Mouse (Mus musculus) intestine, embryonic 14.5 days (tissue): ENCODE data around the gene A630095N17Rik. TPM values are rescaled to one million over a fixed set of nuclear protein-coding genes. Genes with fewer than 3 reads are reported as not detected.
A peak's percentile ranks its signal among the peaks of the same experiment; 100 is the strongest.
"Not testable (repeated sequence)": the region's sequence is repeated elsewhere in the genome, so short reads cannot be mapped to it uniquely, and the experiment has no call there.

ENCODE experiments used
- ATAC-seq: fragments of 200-750 bp; cut with Nextera tagmentation; replicated peaks from 2 replicates; pipeline ENCODE4 v1.8.0; 2017; ENCODE audit warnings: low read depth, moderate number of reproducible peaks, moderate TSS enrichment, moderate library complexity; ENCODE audit not compliant: low FRiP score, low TSS enrichment
- DNase-seq: peaks from one replicate; pipeline ENCODE4 v3.0.0-alpha.2; 2018; ENCODE audit warnings: low spot score
- H3K27ac ChIP-seq: fragments of 300-500 bp; sonication (generic); 2 replicates; pipeline ENCODE4 v1.5.1; 2014; ENCODE audit warnings: low read depth, mild to moderate bottlenecking, control low read depth
- H3K27me3 ChIP-seq: fragments of 300-500 bp; sonication (generic); replicated peaks from 2 replicates; pipeline ENCODE4 v1.6.1; 2014; ENCODE audit warnings: low read length, control low read depth; ENCODE audit not compliant: control insufficient read depth, insufficient read depth
- H3K36me3 ChIP-seq: fragments of 300-500 bp; sonication (generic); 2 replicates; pipeline ENCODE4 v1.6.1; 2014; ENCODE audit warnings: low read length, control low read depth; ENCODE audit not compliant: control insufficient read depth, insufficient read depth
- H3K4me1 ChIP-seq: fragments of 300-500 bp; sonication (generic); replicated peaks from 2 replicates; pipeline ENCODE4 v1.6.1; 2014; ENCODE audit warnings: low read length, control low read depth, mixed read lengths; ENCODE audit not compliant: control insufficient read depth, insufficient read depth
- H3K4me2 ChIP-seq: fragments of 300-500 bp; sonication (generic); 2 replicates; pipeline ENCODE4 v1.6.1; 2014; ENCODE audit warnings: low read length
- H3K4me3 ChIP-seq: fragments of 300-500 bp; sonication (generic); 2 replicates; pipeline ENCODE4 v1.5.1; 2014; ENCODE audit warnings: low read depth, low read length, control low read depth, mixed read lengths
- H3K9ac ChIP-seq: fragments of 300-500 bp; sonication (generic); 2 replicates; pipeline ENCODE4 v1.6.1; 2014; ENCODE audit warnings: mild to moderate bottlenecking, low read length
- H3K9me3 ChIP-seq: fragments of 300-500 bp; sonication (generic); 2 replicates; pipeline ENCODE4 v1.6.1; 2016; ENCODE audit warnings: low read length, control low read depth; ENCODE audit not compliant: control insufficient read depth
- WGBS: fragments of 180-500 bp; shearing (Covaris S2); extraction: QIAGEN DNeasy Blood & Tissue Kit; methylation state at CpG from one replicate; pipeline ENCODE4 v1.1.7; 2014; 5-methylcytosine and 5-hydroxymethylcytosine counted together
- polyA plus RNA-seq: library from polyadenylated mRNA; unstranded; fragments of >200 nt; fragmentation: Nextera tagmentation; extraction: Ambion mirVana; gene quantifications from 2 replicates; pipeline ENCODE4 v1.2.1, GENCODE M21; 2014

The A630095N17Rik gene
- polyA plus RNA-seq, 1 experiment from 2014 or later = not detected

DNA sequence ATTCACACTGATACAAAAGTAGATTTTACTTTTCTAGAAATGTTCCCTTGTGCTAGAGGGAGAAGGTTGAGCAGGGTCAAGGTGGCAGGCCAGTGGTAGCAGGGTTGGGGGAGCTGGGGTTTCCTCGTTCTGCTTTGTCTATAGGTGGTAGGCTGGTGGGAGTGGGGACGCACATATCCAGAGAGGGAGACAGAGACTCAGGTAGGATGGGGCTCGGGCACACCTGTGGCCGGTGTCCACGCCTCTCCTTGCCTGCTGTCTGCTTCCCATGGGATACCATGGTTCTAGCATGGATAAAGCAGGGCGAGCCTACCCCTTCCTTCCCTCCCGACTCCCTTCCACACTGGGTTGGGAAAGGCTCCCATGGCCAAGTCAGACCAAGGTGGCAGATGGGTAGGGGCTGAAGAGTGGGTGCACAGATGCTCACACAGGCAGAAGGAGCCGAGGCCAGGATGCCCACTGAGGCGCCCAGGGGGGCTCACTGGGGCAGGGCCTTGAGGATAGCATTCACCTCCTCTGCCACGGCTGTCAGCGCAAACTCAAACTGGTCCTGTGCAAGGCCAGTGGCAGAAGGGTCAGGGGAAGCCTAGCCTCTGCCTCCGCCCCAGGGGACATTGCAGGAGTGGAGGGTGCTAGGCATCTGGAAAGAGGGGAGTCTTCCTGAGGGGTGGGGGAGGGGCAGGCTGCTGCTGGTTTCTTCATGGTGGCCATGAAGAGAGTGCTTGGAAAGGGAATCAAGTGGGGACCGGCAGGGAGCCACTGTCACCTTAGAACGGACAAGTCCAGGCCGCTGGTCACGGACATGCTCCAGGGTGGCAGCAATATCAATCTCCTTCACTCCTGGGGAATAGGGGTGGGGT lies 15.4 kb upstream of the A630095N17Rik start:
- 81% methylated on average over 16 of the region's 16 CpGs for WGBS
- Histone ChIP-seq H3K4me1 (peaks cover 15% of the 10 kb centered on the region), H3K9ac (no peak overlapping the region), H3K4me3 (no peak overlapping the region), H3K27me3 (no peaks in the 10 kb centered on the region), H3K27ac (no peak overlapping the region), H3K36me3 (peaks cover 12% of the 10 kb centered on the region), H3K4me2 (no peak overlapping the region), H3K9me3 (no peaks in the 10 kb centered on the region)
- ATAC-seq (no peak), DNase-seq (no peak)

DNA sequence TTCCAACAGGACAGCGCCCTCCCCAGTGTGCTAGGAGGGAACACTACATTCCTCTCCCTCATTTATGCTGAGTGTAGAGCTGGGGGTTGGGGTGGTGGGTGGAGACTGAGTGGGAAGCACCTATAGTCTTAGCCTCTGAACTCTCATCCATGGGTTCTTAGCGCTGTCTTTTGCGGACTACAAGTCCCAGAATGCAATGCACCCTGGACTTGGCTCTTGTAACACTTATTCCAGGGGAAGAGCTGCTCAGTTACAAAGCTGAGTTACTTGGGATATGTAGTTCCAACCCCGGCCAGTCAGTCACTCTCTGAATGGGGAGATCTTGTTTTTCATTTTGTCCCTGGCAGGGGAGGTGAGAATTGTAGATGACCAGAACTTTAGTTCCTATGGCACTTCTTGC lies 12.9 kb upstream of the A630095N17Rik start:
- peak; percentile 44; the same call in 1 of the 2 replicates for ATAC-seq
- H3K4me1 ChIP-seq = peaks cover 10% of the 10 kb centered on the region
- 24% methylated on average over 4 of the region's 4 CpGs for WGBS
- no peaks in the 10 kb centered on the region for H3K27me3 ChIP-seq
- no peak for DNase-seq
- H3K9ac ChIP-seq = no peak overlapping the region
- H3K36me3 ChIP-seq = peaks cover 24% of the 10 kb centered on the region
- no peak overlapping the region for H3K27ac ChIP-seq
- no peak overlapping the region for H3K4me2 ChIP-seq
- H3K9me3 ChIP-seq = no peaks in the 10 kb centered on the region
- H3K4me3 ChIP-seq = no peak overlapping the region

DNA sequence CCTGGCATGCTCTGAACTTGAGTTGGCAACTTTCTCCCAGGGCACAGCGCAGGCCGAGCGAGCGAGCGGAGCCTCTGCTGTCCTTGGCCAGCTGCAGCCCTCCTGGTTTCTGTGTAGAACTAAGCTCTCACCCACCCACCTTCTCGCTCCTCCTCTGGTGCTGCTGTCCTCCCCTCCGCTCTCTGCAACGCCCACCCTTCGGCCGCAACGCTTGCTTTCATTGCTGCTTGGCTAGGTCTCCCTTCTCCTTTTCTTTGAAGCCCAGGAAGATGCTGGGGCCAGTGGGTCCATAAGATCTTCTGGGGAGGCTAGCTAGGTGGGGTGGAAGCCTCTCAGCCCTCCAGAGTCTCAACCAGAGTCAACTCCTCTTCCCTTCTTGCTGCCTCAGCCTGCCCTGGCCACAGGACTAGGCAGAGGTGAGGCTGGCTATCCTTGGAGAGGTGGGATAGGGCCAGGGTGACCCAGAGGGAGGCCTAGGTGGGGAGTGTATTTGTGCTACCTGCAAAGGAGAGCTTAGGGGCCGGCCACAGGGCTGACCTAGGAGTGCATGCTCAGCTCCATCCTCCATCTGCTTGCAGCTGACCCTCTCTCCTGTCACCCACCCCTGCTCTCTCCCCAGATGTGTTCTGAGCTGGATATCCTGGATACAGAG lies 12.4 kb upstream of the A630095N17Rik start:
- H3K27me3 ChIP-seq = no peaks in the 10 kb centered on the region
- DNase-seq (no peak), ATAC-seq (no peak)
- peaks cover 10% of the 10 kb centered on the region for H3K4me1 ChIP-seq
- H3K9ac ChIP-seq = no peak overlapping the region
- no peak overlapping the region for H3K4me2 ChIP-seq
- H3K27ac ChIP-seq = no peak overlapping the region
- peaks cover 25% of the 10 kb centered on the region for H3K36me3 ChIP-seq
- 87% methylated on average over 12 of the region's 12 CpGs for WGBS
- H3K9me3 ChIP-seq = no peaks in the 10 kb centered on the region
- no peak overlapping the region for H3K4me3 ChIP-seq

DNA sequence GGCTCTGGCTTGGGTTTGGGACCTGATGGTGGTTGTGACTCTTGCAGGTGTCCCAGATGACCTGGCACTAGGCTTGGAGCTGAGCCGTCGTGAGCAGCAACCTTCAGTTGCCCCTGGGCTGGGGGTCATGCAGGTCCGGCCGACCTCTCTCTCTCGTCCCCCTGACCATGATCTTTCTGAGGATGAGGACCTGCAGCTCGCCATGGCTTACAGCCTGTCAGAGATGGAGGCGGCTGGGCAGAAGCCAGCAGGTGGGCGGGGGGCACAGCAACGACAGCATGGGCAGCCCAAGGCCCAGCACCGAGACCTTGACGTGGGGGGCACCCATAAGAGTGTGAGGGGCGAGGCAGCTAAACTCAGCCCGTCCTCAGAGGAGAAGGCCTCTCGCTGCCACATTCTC lies 11.5 kb upstream of the A630095N17Rik start:
- 86% methylated on average over 14 of the region's 14 CpGs for WGBS
- Histone ChIP-seq H3K9me3 (no peaks in the 10 kb centered on the region), H3K4me2 (no peak overlapping the region), H3K36me3 (peaks cover 25% of the 10 kb centered on the region), H3K27ac (no peak overlapping the region), H3K9ac (no peak overlapping the region), H3K4me3 (no peak overlapping the region), H3K27me3 (no peaks in the 10 kb centered on the region), H3K4me1 (peaks cover 8% of the 10 kb centered on the region)
- no peak for ATAC-seq
- DNase-seq = no peak

DNA sequence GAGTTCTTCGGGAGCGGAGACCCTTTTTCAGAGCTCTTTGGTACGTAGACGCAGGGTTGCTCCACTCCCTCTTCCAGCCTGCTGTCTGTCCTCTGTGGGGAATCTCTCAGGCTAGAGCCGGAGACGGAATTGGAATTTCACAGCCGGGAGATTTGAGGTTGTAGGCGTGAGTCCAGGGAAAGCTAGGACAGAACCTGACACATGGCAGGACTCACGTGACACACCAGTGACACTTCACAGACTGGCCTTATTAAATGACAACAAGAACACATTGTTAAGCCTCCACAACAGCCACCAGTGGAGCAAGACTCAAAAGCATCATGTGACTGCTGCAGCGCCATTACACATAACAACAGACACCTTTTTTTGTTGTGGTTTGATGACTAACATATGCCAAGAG lies 7.7 kb upstream of the A630095N17Rik start:
- Histone ChIP-seq H3K4me3 (no peak overlapping the region), H3K27me3 (no peaks in the 10 kb centered on the region), H3K9ac (no peak overlapping the region), H3K9me3 (no peaks in the 10 kb centered on the region), H3K36me3 (peaks cover 25% of the 10 kb centered on the region), H3K4me1 (peaks cover 6% of the 10 kb centered on the region; the same call in 1 of the 2 replicates), H3K4me2 (no peak overlapping the region), H3K27ac (no peak overlapping the region)
- WGBS = 90% methylated on average over 10 of the region's 10 CpGs
- ATAC-seq (no peak), DNase-seq (no peak)

DNA sequence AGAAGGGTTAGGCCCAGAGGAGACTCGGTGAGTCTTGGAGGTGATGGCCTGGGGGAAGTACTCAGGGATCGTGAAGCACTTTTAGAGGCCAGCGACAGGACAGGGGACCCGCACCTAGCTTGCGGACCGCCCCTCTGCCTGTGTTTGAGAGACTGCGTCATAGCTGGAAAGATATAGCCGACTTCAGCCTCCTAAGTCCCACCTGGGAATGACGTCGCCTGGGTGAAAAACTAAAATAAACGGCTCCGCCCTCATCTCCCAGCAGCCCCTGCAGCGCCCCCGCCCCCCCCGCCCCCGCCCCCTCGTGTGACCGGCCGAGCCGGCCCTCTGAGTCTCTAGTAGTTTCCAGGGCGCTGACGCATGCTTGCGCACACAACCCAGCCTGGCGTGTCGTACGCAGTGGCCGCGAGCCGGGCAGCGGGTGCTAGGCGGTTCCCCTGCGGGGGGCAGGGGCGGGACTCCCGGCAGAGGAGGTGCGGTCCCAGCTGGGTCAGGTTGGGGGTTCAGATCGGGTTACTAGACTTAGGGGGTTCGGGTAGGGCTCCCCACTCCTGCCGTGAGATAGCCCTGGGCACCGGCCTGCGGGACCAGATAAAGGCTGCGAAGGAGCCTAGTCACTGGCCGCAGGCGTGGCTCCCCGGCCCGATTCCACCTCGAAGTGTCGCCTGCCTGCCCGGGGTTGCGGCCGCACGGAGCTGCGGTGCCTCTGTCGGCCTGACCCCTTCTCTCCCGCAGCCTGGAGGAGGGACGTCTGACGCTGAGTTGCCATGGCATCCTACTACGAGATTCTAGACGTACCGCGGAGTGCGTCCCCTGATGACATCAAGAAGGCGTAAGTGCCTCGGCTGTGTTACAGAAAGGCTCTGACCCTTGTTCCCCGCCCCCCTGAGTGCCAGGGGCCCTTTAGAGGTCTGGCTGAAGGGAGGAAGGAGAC lies 4.5 kb upstream of the A630095N17Rik start, which contains the start of gene Dnajb2:
Gene Dnajb2 (plus strand): TSS at position 290 of the 934 bp plus-strand sequence.
- peak; percentile 85 for DNase-seq

DNA sequence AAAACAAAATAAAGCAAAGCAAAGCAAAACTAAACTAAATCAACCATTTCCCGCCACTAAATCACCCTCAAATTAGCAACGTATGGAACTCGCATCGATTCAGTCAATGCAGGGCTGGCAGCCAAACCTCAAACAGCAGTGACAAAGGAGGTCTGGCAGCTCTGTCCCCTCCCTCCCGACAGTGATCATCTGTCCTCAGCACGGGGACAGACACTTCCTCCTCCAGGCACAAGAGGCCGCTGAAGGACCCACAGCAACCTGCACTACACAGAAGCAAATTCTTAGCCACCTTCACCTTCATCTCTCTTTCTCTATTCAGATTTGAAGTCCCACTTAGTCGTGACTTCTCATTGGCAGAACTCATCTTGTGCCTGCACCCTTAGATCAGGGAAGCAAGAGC lies 2.7 kb upstream of the A630095N17Rik start:
- WGBS = 3% methylated on average over 8 of the region's 8 CpGs
- DNase-seq (no peak), ATAC-seq (no peak)
- Histone ChIP-seq H3K9ac (no peak overlapping the region), H3K9me3 (no peaks in the 10 kb centered on the region), H3K27me3 (no peaks in the 10 kb centered on the region), H3K4me2 (no peak overlapping the region), H3K36me3 (no peaks in the 10 kb centered on the region), H3K4me3 (no peak overlapping the region), H3K27ac (no peak overlapping the region), H3K4me1 (peaks cover 6% of the 10 kb centered on the region; the same call in 1 of the 2 replicates)

More for the DNA sequence above, 4.5 kb upstream of the A630095N17Rik start, which contains the start of gene Dnajb2:
- peaks cover 6% of the 10 kb centered on the region; the same call in 1 of the 2 replicates for H3K36me3 ChIP-seq
- peak within 1 kb of the TSS; percentile 84 for H3K4me2 ChIP-seq
- no peaks in the 10 kb centered on the region for H3K9me3 ChIP-seq
- peak within 1 kb of the TSS; percentile 69 for H3K4me3 ChIP-seq
- H3K9ac ChIP-seq = peak within 1 kb of the TSS; percentile 81
- WGBS = under 1% methylated on average over 64 of the region's 64 CpGs
- H3K4me1 ChIP-seq = peaks cover 6% of the 10 kb centered on the region; the same call in 1 of the 2 replicates
- no peaks in the 10 kb centered on the region for H3K27me3 ChIP-seq
- peak; percentile 93 for ATAC-seq
- peak within 1 kb of the TSS; percentile 64 for H3K27ac ChIP-seq

DNA sequence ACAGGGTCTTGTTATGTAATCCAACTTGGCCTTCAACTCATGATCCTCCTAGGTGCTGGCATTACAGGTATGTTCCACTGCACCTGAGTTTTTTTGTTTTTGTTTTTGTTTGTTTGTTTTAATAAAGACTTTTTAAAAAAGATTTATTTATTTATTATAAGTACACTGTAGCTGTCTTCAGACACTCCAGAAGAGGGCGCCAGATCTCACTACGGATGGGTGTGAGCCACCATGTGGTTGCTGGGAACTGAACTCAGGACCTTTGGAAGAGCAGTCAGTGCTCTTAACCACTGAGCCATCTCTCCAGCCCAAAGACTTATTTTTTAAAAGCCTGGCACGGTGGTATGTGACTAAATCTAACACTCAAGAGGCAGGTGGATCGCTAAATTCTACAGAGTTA lies 587 bp upstream of the A630095N17Rik start:
- H3K4me2 ChIP-seq, H3K36me3 ChIP-seq, H3K27me3 ChIP-seq, H3K27ac ChIP-seq, H3K9me3 ChIP-seq, H3K4me1 ChIP-seq, ATAC-seq, DNase-seq, H3K9ac ChIP-seq, H3K4me3 ChIP-seq: not testable (repeated sequence)
- WGBS = 73% methylated on average over 4 of the region's 4 CpGs
